Mouse (Mus musculus): ENCODE measurements around the gene 5830473C10Rik. TPM values are rescaled to one million over a fixed set of nuclear protein-coding genes. Genes with fewer than 3 reads are reported as not detected.

5830473C10Rik gene
- polyA plus RNA-seq (2015; fragmentation: Nextera tagmentation; extraction: Ambion mirVana), result 0.10 TPM in 1 of 2 replicates, not detected in the other

- 87% methylated on average over 6 of the region's 6 CpGs for WGBS
- H3K36me3 ChIP-seq, result no peaks in the 10 kb centered on the region
- no peak within 1 kb of the TSS for H3K27ac ChIP-seq (replicated peaks)
- H3K27me3 ChIP-seq, result no peaks in the 10 kb centered on the region
- no peak within 1 kb of the TSS for H3K9ac ChIP-seq (replicated peaks)
- H3K4me1 ChIP-seq, result no peaks in the 10 kb centered on the region
- H3K4me3 ChIP-seq, result no peak within 1 kb of the TSS
- no peak within 1 kb of the TSS for H3K4me2 ChIP-seq (replicated peaks)
- no peak for ATAC-seq (replicated peaks)
- H3K9me3 ChIP-seq, result no peaks in the 10 kb centered on the region
Measured at GRCm38 (mm10) chr5:90560743-90561142, at the start of gene 5830473C10Rik. 5830473C10Rik (plus strand) TSS chr5:90561107.

GRCm38 (mm10) chr5:90512288-90512955 is 48.5 kb upstream of the 5830473C10Rik start:
- H3K4me2 ChIP-seq (replicated peaks), result no peak overlapping the region
- WGBS, result 83% methylated on average over 6 of the region's 6 CpGs
- H3K4me1 ChIP-seq, result no peaks in the 10 kb centered on the region
- H3K27ac ChIP-seq (replicated peaks), result no peak overlapping the region
- no peaks in the 10 kb centered on the region for H3K27me3 ChIP-seq
- H3K36me3 ChIP-seq, result no peaks in the 10 kb centered on the region
- no peak overlapping the region for H3K9ac ChIP-seq (replicated peaks)
- H3K9me3 ChIP-seq, result no peaks in the 10 kb centered on the region
- no peak overlapping the region for H3K4me3 ChIP-seq
- no peak for ATAC-seq (replicated peaks)

GRCm38 (mm10) chr5:90515561-90515960 is 45.3 kb upstream of the 5830473C10Rik start:
- no peaks in the 10 kb centered on the region for H3K36me3 ChIP-seq
- no peaks in the 10 kb centered on the region for H3K4me1 ChIP-seq
- H3K4me2 ChIP-seq (replicated peaks), result no peak overlapping the region
- ATAC-seq (replicated peaks), result no peak
- no peaks in the 10 kb centered on the region for H3K27me3 ChIP-seq
- H3K9me3 ChIP-seq, result no peaks in the 10 kb centered on the region
- WGBS, result 89% methylated on average over 6 of the region's 6 CpGs
- H3K9ac ChIP-seq (replicated peaks), result no peak overlapping the region
- H3K4me3 ChIP-seq, result no peak overlapping the region
- H3K27ac ChIP-seq (replicated peaks), result no peak overlapping the region

- ATAC-seq (replicated peaks), result no peak
- Histone ChIP-seq H3K36me3 (no peaks in the 10 kb centered on the region), H3K27ac (replicated peaks) (no peak within 1 kb of the TSS), H3K4me1 (no peaks in the 10 kb centered on the region), H3K4me2 (replicated peaks) (no peak within 1 kb of the TSS), H3K9me3 (no peaks in the 10 kb centered on the region), H3K27me3 (no peaks in the 10 kb centered on the region), H3K4me3 (no peak within 1 kb of the TSS), H3K9ac (replicated peaks) (no peak within 1 kb of the TSS)
- 88% methylated on average over 6 of the region's 6 CpGs for WGBS
Measured at GRCm38 (mm10) chr5:90518356-90519100, 42.4 kb upstream of the 5830473C10Rik start, which contains the start of gene Afm. Afm (plus strand) TSS chr5:90518932.

- no peaks in the 10 kb centered on the region for H3K4me1 ChIP-seq
- no peaks in the 10 kb centered on the region for H3K36me3 ChIP-seq
- no peaks in the 10 kb centered on the region for H3K27me3 ChIP-seq
- no peaks in the 10 kb centered on the region for H3K9me3 ChIP-seq
- no peak overlapping the region for H3K27ac ChIP-seq (replicated peaks)
- H3K4me2 ChIP-seq (replicated peaks), result no peak overlapping the region
- H3K4me3 ChIP-seq, result no peak overlapping the region
- WGBS, result 86% methylated on average over 8 of the region's 8 CpGs
- ATAC-seq (replicated peaks), result no peak
- H3K9ac ChIP-seq (replicated peaks), result no peak overlapping the region
Measured at GRCm38 (mm10) chr5:90551191-90551590, 9.7 kb upstream of the 5830473C10Rik start.

- no peak overlapping the region for H3K27ac ChIP-seq (replicated peaks)
- H3K4me1 ChIP-seq, result no peaks in the 10 kb centered on the region
- H3K9ac ChIP-seq (replicated peaks), result no peak overlapping the region
- H3K9me3 ChIP-seq, result no peaks in the 10 kb centered on the region
- WGBS, result 82% methylated on average over 3 of the region's 3 CpGs
- no peak overlapping the region for H3K4me2 ChIP-seq (replicated peaks)
- no peaks in the 10 kb centered on the region for H3K36me3 ChIP-seq
- H3K27me3 ChIP-seq, result no peaks in the 10 kb centered on the region
- H3K4me3 ChIP-seq, result no peak overlapping the region
- ATAC-seq (replicated peaks), result no peak
Measured at GRCm38 (mm10) chr5:90556052-90556451, 4.9 kb upstream of the 5830473C10Rik start.

GRCm38 (mm10) chr5:90561721-90562275 is 891 bp downstream of the 5830473C10Rik start:
- Histone ChIP-seq H3K4me1 (no peaks in the 10 kb centered on the region), H3K27ac (replicated peaks) (no peak overlapping the region), H3K36me3 (no peaks in the 10 kb centered on the region), H3K27me3 (no peaks in the 10 kb centered on the region), H3K4me2 (replicated peaks) (no peak overlapping the region), H3K9ac (replicated peaks) (no peak overlapping the region), H3K4me3 (no peak overlapping the region), H3K9me3 (no peaks in the 10 kb centered on the region)
- no peak for ATAC-seq (replicated peaks)
- 91% methylated on average over 11 of the region's 11 CpGs for WGBS

GRCm38 (mm10) chr5:90562880-90563279 is 2.0 kb downstream of the 5830473C10Rik start:
- Histone ChIP-seq H3K9ac (replicated peaks) (no peak overlapping the region), H3K9me3 (no peaks in the 10 kb centered on the region), H3K36me3 (no peaks in the 10 kb centered on the region), H3K27ac (replicated peaks) (no peak overlapping the region), H3K27me3 (no peaks in the 10 kb centered on the region), H3K4me1 (no peaks in the 10 kb centered on the region), H3K4me2 (replicated peaks) (no peak overlapping the region), H3K4me3 (no peak overlapping the region)
- ATAC-seq (replicated peaks), result no peak
- WGBS, result 76% methylated on average over 4 of the region's 4 CpGs

- Histone ChIP-seq H3K4me2 (replicated peaks) (no peak overlapping the region), H3K9me3 (no peaks in the 10 kb centered on the region), H3K4me3 (no peak overlapping the region), H3K27me3 (no peaks in the 10 kb centered on the region), H3K27ac (replicated peaks) (no peak overlapping the region), H3K4me1 (no peaks in the 10 kb centered on the region), H3K9ac (replicated peaks) (no peak overlapping the region), H3K36me3 (no peaks in the 10 kb centered on the region)
- ATAC-seq (replicated peaks), result no peak
- whole genome bisulfite sequencing, result 84% methylated on average over 4 of the region's 4 CpGs
Measured at GRCm38 (mm10) chr5:90564161-90564560, 3.3 kb downstream of the 5830473C10Rik start.

GRCm38 (mm10) chr5:90565205-90565604 is 4.3 kb downstream of the 5830473C10Rik start:
- 81% methylated on average over 6 of the region's 6 CpGs for WGBS
- Histone ChIP-seq H3K27ac (replicated peaks) (no peak overlapping the region), H3K4me1 (no peaks in the 10 kb centered on the region), H3K9me3 (no peaks in the 10 kb centered on the region), H3K4me2 (replicated peaks) (no peak overlapping the region), H3K9ac (replicated peaks) (no peak overlapping the region), H3K27me3 (no peaks in the 10 kb centered on the region), H3K4me3 (no peak overlapping the region), H3K36me3 (no peaks in the 10 kb centered on the region)
- ATAC-seq (replicated peaks), result no peak

- Histone ChIP-seq H3K4me3 (no peak overlapping the region), H3K9ac (replicated peaks) (no peak overlapping the region), H3K36me3 (no peaks in the 10 kb centered on the region), H3K27me3 (no peaks in the 10 kb centered on the region), H3K4me1 (no peaks in the 10 kb centered on the region), H3K4me2 (replicated peaks) (no peak overlapping the region), H3K9me3 (no peaks in the 10 kb centered on the region), H3K27ac (replicated peaks) (no peak overlapping the region)
- 84% methylated on average over 5 of the region's 5 CpGs for WGBS
- no peak for ATAC-seq (replicated peaks)
Measured at GRCm38 (mm10) chr5:90567788-90568187, 6.9 kb downstream of the 5830473C10Rik start.

GRCm38 (mm10) chr5:90568338-90568737 is 7.4 kb downstream of the 5830473C10Rik start:
- Histone ChIP-seq H3K36me3 (no peaks in the 10 kb centered on the region), H3K9me3 (no peaks in the 10 kb centered on the region), H3K27me3 (no peaks in the 10 kb centered on the region), H3K9ac (replicated peaks) (no peak overlapping the region), H3K4me3 (no peak overlapping the region), H3K4me1 (no peaks in the 10 kb centered on the region), H3K4me2 (replicated peaks) (no peak overlapping the region), H3K27ac (replicated peaks) (no peak overlapping the region)
- no peak for ATAC-seq (replicated peaks)
